Mouse (Mus musculus) neural tube, embryonic 15.5 days (tissue): Measurements from ENCODE around the gene Shq1. TPM values are rescaled to one million over a fixed set of nuclear protein-coding genes. Genes with fewer than 3 reads are reported as not detected.

Source experiments
- ATAC-seq: fragments of 200-750 bp; cut with Nextera tagmentation; 2 replicates; pipeline ENCODE4 v1.8.0; 2017; ENCODE audit warnings: mild to moderate bottlenecking, moderate TSS enrichment, moderate library complexity; ENCODE audit not compliant: low FRiP score
- H3K27ac ChIP-seq: fragments of 300-500 bp; sonication (generic); replicated peaks from 2 replicates; pipeline ENCODE4 v1.5.1; 2015; ENCODE audit warnings: mild to moderate bottlenecking, inconsistent platforms
- H3K27me3 ChIP-seq: fragments of 300-500 bp; sonication (generic); replicated peaks from 2 replicates; pipeline ENCODE4 v1.6.1; 2015; ENCODE audit warnings: inconsistent platforms
- H3K36me3 ChIP-seq: fragments of 300-500 bp; sonication (generic); 2 replicates; pipeline ENCODE4 v1.6.1; 2015; ENCODE audit warnings: inconsistent platforms
- H3K4me1 ChIP-seq: fragments of 300-500 bp; sonication (generic); 2 replicates; pipeline ENCODE4 v1.6.1; 2015; ENCODE audit warnings: inconsistent platforms
- H3K4me2 ChIP-seq: fragments of 300-500 bp; sonication (generic); 2 replicates; pipeline ENCODE4 v1.6.1; 2015; ENCODE audit warnings: inconsistent platforms, mild to moderate bottlenecking, moderate library complexity
- H3K4me3 ChIP-seq: fragments of 300-500 bp; sonication (generic); replicated peaks from 2 replicates; pipeline ENCODE4 v1.5.1; 2015; ENCODE audit warnings: mild to moderate bottlenecking, inconsistent platforms
- H3K9ac ChIP-seq: fragments of 300-500 bp; sonication (generic); replicated peaks from 2 replicates; pipeline ENCODE4 v1.6.1; 2015; ENCODE audit warnings: mild to moderate bottlenecking, inconsistent platforms
- H3K9me3 ChIP-seq: fragments of 300-500 bp; sonication (generic); replicated peaks from 2 replicates; pipeline ENCODE4 v1.6.1; 2016; ENCODE audit warnings: inconsistent platforms
- WGBS: fragments of 180-500 bp; shearing (Covaris S2); methylation state at CpG from one replicate; pipeline ENCODE4 v1.1.7; 2015; ENCODE audit warnings: mixed read lengths; 5-methylcytosine and 5-hydroxymethylcytosine counted together
- polyA plus RNA-seq: library from polyadenylated mRNA; unstranded; fragments of >200 nt; fragmentation: Nextera tagmentation; extraction: Ambion mirVana; gene quantifications from 2 replicates; pipeline ENCODE4 v1.2.1, GENCODE M21; 2015

The Shq1 gene
- 8.9 and 11.0 TPM in 2 replicates for polyA plus RNA-seq

GRCm38 (mm10) chr6:100670880-100671344 is at the start of gene Shq1:
Gene Shq1 (minus strand): TSS chr6:100671157.
- Histone ChIP-seq H3K27ac (peak within 1 kb of the TSS; percentile 54; the same call in 1 of the 2 replicates), H3K9ac (peak within 1 kb of the TSS; percentile 59), H3K27me3 (no peaks in the 10 kb centered on the region; the same call in 1 of the 2 replicates), H3K4me2 (peak within 1 kb of the TSS; percentile 97), H3K4me1 (peaks cover 11% of the 10 kb centered on the region), H3K36me3 (peaks cover 2% of the 10 kb centered on the region; the same call in 1 of the 2 replicates), H3K9me3 (no peaks in the 10 kb centered on the region), H3K4me3 (peak within 1 kb of the TSS; percentile 93)
- under 1% methylated on average over 49 of the region's 49 CpGs for WGBS
- peak; percentile 95 for ATAC-seq

- Histone ChIP-seq H3K9me3 (no peaks in the 10 kb centered on the region), H3K4me1 (peaks cover 8% of the 10 kb centered on the region), H3K36me3 (no peaks in the 10 kb centered on the region), H3K27ac (no peak overlapping the region), H3K27me3 (no peaks in the 10 kb centered on the region), H3K9ac (no peak overlapping the region), H3K4me3 (no peak overlapping the region), H3K4me2 (no peak overlapping the region)
- WGBS, result 83% methylated on average over 6 of the region's 6 CpGs
- no peak for ATAC-seq
Measured at GRCm38 (mm10) chr6:100720098-100720501, 49.1 kb upstream of the Shq1 start.

- no peaks in the 10 kb centered on the region for H3K36me3 ChIP-seq
- no peak overlapping the region for H3K27ac ChIP-seq
- H3K9ac ChIP-seq, result no peak overlapping the region
- no peak overlapping the region for H3K4me3 ChIP-seq
- no peaks in the 10 kb centered on the region for H3K9me3 ChIP-seq
- WGBS, result 82% methylated on average over 8 of the region's 8 CpGs
- H3K27me3 ChIP-seq, result no peaks in the 10 kb centered on the region
- peaks cover 8% of the 10 kb centered on the region for H3K4me1 ChIP-seq
- no peak overlapping the region for H3K4me2 ChIP-seq
- no peak for ATAC-seq
Measured at GRCm38 (mm10) chr6:100716817-100717216, 45.9 kb upstream of the Shq1 start.

GRCm38 (mm10) chr6:100716152-100716551 is 45.2 kb upstream of the Shq1 start:
- Histone ChIP-seq H3K4me3 (no peak overlapping the region), H3K4me2 (no peak overlapping the region), H3K36me3 (no peaks in the 10 kb centered on the region), H3K9me3 (no peaks in the 10 kb centered on the region), H3K9ac (no peak overlapping the region), H3K27ac (no peak overlapping the region), H3K4me1 (peaks cover 4% of the 10 kb centered on the region), H3K27me3 (no peaks in the 10 kb centered on the region)
- ATAC-seq, result no peak
- 76% methylated on average over 7 of the region's 7 CpGs for WGBS

- no peak for ATAC-seq
- no peak overlapping the region for H3K4me2 ChIP-seq
- H3K36me3 ChIP-seq, result no peaks in the 10 kb centered on the region
- no peaks in the 10 kb centered on the region for H3K9me3 ChIP-seq
- H3K4me3 ChIP-seq, result no peak overlapping the region
- H3K4me1 ChIP-seq, result no peaks in the 10 kb centered on the region
- no peak overlapping the region for H3K9ac ChIP-seq
- 85% methylated on average over 8 of the region's 8 CpGs for WGBS
- H3K27me3 ChIP-seq, result no peaks in the 10 kb centered on the region
- H3K27ac ChIP-seq, result no peak overlapping the region
Measured at GRCm38 (mm10) chr6:100715296-100715828, 44.4 kb upstream of the Shq1 start.

GRCm38 (mm10) chr6:100710866-100711265 is 39.9 kb upstream of the Shq1 start:
- Histone ChIP-seq H3K4me3 (no peak overlapping the region), H3K9ac (no peak overlapping the region), H3K36me3 (no peaks in the 10 kb centered on the region), H3K27ac (no peak overlapping the region), H3K4me2 (no peak overlapping the region), H3K27me3 (peaks cover 11% of the 10 kb centered on the region), H3K4me1 (peaks cover 6% of the 10 kb centered on the region; the same call in 1 of the 2 replicates), H3K9me3 (no peaks in the 10 kb centered on the region)
- WGBS, result 77% methylated on average over 5 of the region's 5 CpGs
- no peak for ATAC-seq

- H3K9ac ChIP-seq, result no peak overlapping the region
- WGBS, result 50% methylated on average over 4 of the region's 4 CpGs
Measured at GRCm38 (mm10) chr6:100710170-100710569, 39.2 kb upstream of the Shq1 start.

GRCm38 (mm10) chr6:100709483-100709882 is 38.5 kb upstream of the Shq1 start:
- no peak overlapping the region for H3K4me3 ChIP-seq
- ATAC-seq, result no peak
- H3K9me3 ChIP-seq, result no peaks in the 10 kb centered on the region
- WGBS, result 15% methylated on average over 7 of the region's 7 CpGs
- H3K4me2 ChIP-seq, result 0 out of 2 replicates have a peak overlapping the region, but pooled peaks have one; percentile 17
- no peak overlapping the region for H3K27ac ChIP-seq
- no peaks in the 10 kb centered on the region for H3K36me3 ChIP-seq
- peaks cover 16% of the 10 kb centered on the region for H3K4me1 ChIP-seq
- H3K9ac ChIP-seq, result no peak overlapping the region
- H3K27me3 ChIP-seq, result peaks cover 23% of the 10 kb centered on the region

More at GRCm38 (mm10) chr6:100710170-100710569, 39.2 kb upstream of the Shq1 start:
- Histone ChIP-seq H3K4me2 (no peak overlapping the region), H3K27me3 (peaks cover 18% of the 10 kb centered on the region), H3K36me3 (no peaks in the 10 kb centered on the region), H3K4me3 (no peak overlapping the region), H3K9me3 (no peaks in the 10 kb centered on the region), H3K4me1 (peaks cover 11% of the 10 kb centered on the region), H3K27ac (no peak overlapping the region)
- no peak for ATAC-seq

GRCm38 (mm10) chr6:100708996-100709395 is 38.0 kb upstream of the Shq1 start:
- Histone ChIP-seq H3K4me1 (peaks cover 21% of the 10 kb centered on the region), H3K4me2 (no peak overlapping the region), H3K27me3 (peaks cover 25% of the 10 kb centered on the region), H3K9me3 (no peaks in the 10 kb centered on the region), H3K9ac (no peak overlapping the region), H3K36me3 (no peaks in the 10 kb centered on the region), H3K4me3 (no peak overlapping the region), H3K27ac (no peak overlapping the region)
- no peak for ATAC-seq
- WGBS, result 84% methylated on average over 9 of the region's 9 CpGs

GRCm38 (mm10) chr6:100708248-100708647 is 37.3 kb upstream of the Shq1 start:
- Histone ChIP-seq H3K4me3 (no peak overlapping the region), H3K4me1 (peaks cover 21% of the 10 kb centered on the region), H3K4me2 (no peak overlapping the region), H3K27ac (no peak overlapping the region), H3K9ac (no peak overlapping the region), H3K9me3 (no peaks in the 10 kb centered on the region), H3K27me3 (peaks cover 31% of the 10 kb centered on the region), H3K36me3 (no peaks in the 10 kb centered on the region)
- no peak for ATAC-seq
- 92% methylated on average over 1 of the region's 1 CpGs for WGBS

- Histone ChIP-seq H3K27ac (no peak overlapping the region), H3K36me3 (no peaks in the 10 kb centered on the region), H3K4me3 (no peak overlapping the region), H3K9ac (no peak overlapping the region), H3K9me3 (no peaks in the 10 kb centered on the region), H3K27me3 (peaks cover 38% of the 10 kb centered on the region), H3K4me2 (no peak overlapping the region), H3K4me1 (peaks cover 21% of the 10 kb centered on the region)
- 71% methylated on average over 7 of the region's 7 CpGs for WGBS
- no peak for ATAC-seq
Measured at GRCm38 (mm10) chr6:100707557-100707956, 36.6 kb upstream of the Shq1 start.

- Histone ChIP-seq H3K27me3 (peaks cover 38% of the 10 kb centered on the region), H3K9ac (no peak overlapping the region), H3K4me3 (no peak overlapping the region), H3K4me2 (no peak overlapping the region), H3K9me3 (no peaks in the 10 kb centered on the region), H3K27ac (no peak overlapping the region), H3K36me3 (no peaks in the 10 kb centered on the region), H3K4me1 (peaks cover 21% of the 10 kb centered on the region)
- no peak for ATAC-seq
- WGBS, result 83% methylated on average over 6 of the region's 6 CpGs
Measured at GRCm38 (mm10) chr6:100706861-100707260, 35.9 kb upstream of the Shq1 start.
